Mouse (Mus musculus): Measurements from ENCODE around the gene Esf1.

DNA sequence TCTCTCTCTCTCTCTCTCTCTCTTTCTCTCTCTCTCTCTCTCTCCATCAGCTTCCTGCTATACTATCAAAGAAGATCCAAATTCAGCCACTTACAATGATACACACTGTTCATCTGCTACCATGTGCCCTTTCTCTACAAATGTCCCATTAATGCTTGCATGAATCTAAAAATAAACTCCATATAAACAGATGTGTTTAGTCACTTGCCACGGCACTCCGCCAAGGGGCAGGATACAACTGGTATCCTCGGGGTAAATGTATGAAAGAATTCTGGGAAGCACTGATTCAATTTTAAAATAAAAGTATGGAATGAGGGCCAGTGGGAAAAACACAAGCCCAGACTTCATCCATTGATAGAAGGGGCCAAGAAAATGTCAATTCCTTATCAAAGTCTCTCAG lies 70.4 kb downstream of the Esf1 start:
- TF ChIP-seq POLR2A (IDR thresholded peaks at IDR 0.05; ENCODE audit: low read depth, low read length) (no peak), CTCF (IDR thresholded peaks at IDR 0.05; ENCODE audit: extremely low read depth, insufficient read length, insufficient replicate concordance, low read depth, low read length) (no peak)

Measured in small intestine, adult 2 months (tissue).